Mouse (Mus musculus) cerebellum, postnatal 14 days (tissue): ENCODE measurements around the gene Snx29.
"Not testable (repeated sequence)": the region's sequence is repeated elsewhere in the genome, so short reads cannot be mapped to it uniquely, and the experiment has no call there.

ENCODE experiments used
- DNase-seq, 2 experiments: peaks; one replicate each; pipeline ENCODE4 v3.0.0; 2021; ENCODE audit warnings: mixed read lengths in 2 of 2

Snx29 gene

GRCm38 (mm10) chr16:11408726-11409125 is 86.0 kb downstream of the Snx29 start:
- DNase-seq: no peak

- no peak for DNase-seq
Measured at GRCm38 (mm10) chr16:11414631-11415030, 91.9 kb downstream of the Snx29 start.

- DNase-seq: peak; percentile 65 to 75
Measured at GRCm38 (mm10) chr16:11418183-11418588, 95.5 kb downstream of the Snx29 start.

GRCm38 (mm10) chr16:11420311-11421080 is 97.8 kb downstream of the Snx29 start:
- no peak for DNase-seq

GRCm38 (mm10) chr16:11422165-11422564 is 99.5 kb downstream of the Snx29 start:
- DNase-seq: no peak

- no peak for DNase-seq
Measured at GRCm38 (mm10) chr16:11422889-11423610, 100.3 kb downstream of the Snx29 start.

- DNase-seq: peak; percentile 64 to 70
Measured at GRCm38 (mm10) chr16:11423611-11424297, 101.0 kb downstream of the Snx29 start.

GRCm38 (mm10) chr16:11424568-11425145 is 101.9 kb downstream of the Snx29 start:
- no peak for DNase-seq

GRCm38 (mm10) chr16:11425279-11425678 is 102.6 kb downstream of the Snx29 start:
- DNase-seq: no peak

- no peak for DNase-seq
Measured at GRCm38 (mm10) chr16:11426810-11427537, 104.3 kb downstream of the Snx29 start.

- DNase-seq: no peak
Measured at GRCm38 (mm10) chr16:11429784-11430183, 107.1 kb downstream of the Snx29 start.

- no peak for DNase-seq
Measured at GRCm38 (mm10) chr16:11430520-11430919, 107.8 kb downstream of the Snx29 start.

GRCm38 (mm10) chr16:11433779-11434178 is 111.1 kb downstream of the Snx29 start:
- no peak for DNase-seq

- no peak for DNase-seq
Measured at GRCm38 (mm10) chr16:11437641-11438040, 114.9 kb downstream of the Snx29 start.

GRCm38 (mm10) chr16:11439417-11439816 is 116.7 kb downstream of the Snx29 start:
- DNase-seq: no peak

- DNase-seq: no peak
Measured at GRCm38 (mm10) chr16:11441616-11442015, 118.9 kb downstream of the Snx29 start.

GRCm38 (mm10) chr16:11442534-11442933 is 119.8 kb downstream of the Snx29 start:
- no peak for DNase-seq

- no peak for DNase-seq
Measured at GRCm38 (mm10) chr16:11444626-11445025, 121.9 kb downstream of the Snx29 start.

- DNase-seq: no peak
Measured at GRCm38 (mm10) chr16:11446977-11447376, 124.3 kb downstream of the Snx29 start.

GRCm38 (mm10) chr16:11447905-11448304 is 125.2 kb downstream of the Snx29 start:
- DNase-seq: no peak

GRCm38 (mm10) chr16:11448696-11449095 is 126.0 kb downstream of the Snx29 start:
- not testable (repeated sequence) for DNase-seq

- no peak for DNase-seq
Measured at GRCm38 (mm10) chr16:11449344-11449743, 126.6 kb downstream of the Snx29 start.
